Mouse (Mus musculus) heart, postnatal 25 days (tissue): ENCODE data around the gene Klrb1b. TPM values are rescaled to one million over a fixed set of nuclear protein-coding genes. Genes with fewer than 3 reads are reported as not detected.
"Not testable (repeated sequence)": the region's sequence is repeated elsewhere in the genome, so short reads cannot be mapped to it uniquely, and the experiment has no call there.

Experiments
- DNase-seq: peaks from one replicate; pipeline ENCODE4 v3.0.0; 2022; ENCODE audit warnings: low spot score
- intact Hi-C: fragments of 180-260 bp; cut with DNase I; formaldehyde crosslinking; loops from one replicate; pipeline ENCODE4 v1.15.1; 2025
- total RNA-seq, 2 experiments: library from RNA; stranded (reverse); gene quantifications; 2 replicates each; pipeline ENCODE4 v1.2.3; 2021

Klrb1b gene
- total RNA-seq, 2 experiments from 2014 or later = 0.10 TPM; not detected in 1

- DNase-seq = no peak
- intact Hi-C loops = no loop called here
Measured at GRCm38 (mm10) chr6:128842356-128842944, 16.3 kb upstream of the Klrb1b start.

- intact Hi-C loops = loop anchor here (2.0 kb wide), 1 partner anchor 103 kb away; no protein-coding TSS in a partner anchor
- no peak for DNase-seq
Measured at GRCm38 (mm10) chr6:128841327-128842089, 15.4 kb upstream of the Klrb1b start.

GRCm38 (mm10) chr6:128840669-128841068 lies 14.5 kb upstream of the Klrb1b start:
- DNase-seq = not testable (repeated sequence)
- intact Hi-C loops = loop anchor here (2.0 kb wide), 1 partner anchor 104 kb away; no protein-coding TSS in a partner anchor

GRCm38 (mm10) chr6:128839921-128840320 lies 13.8 kb upstream of the Klrb1b start:
- DNase-seq = no peak
- intact Hi-C loops = loop anchor here (2.0 kb wide), 2 partner anchors 75 to 105 kb away; no protein-coding TSS in a partner anchor

GRCm38 (mm10) chr6:128839266-128839771 lies 13.2 kb upstream of the Klrb1b start:
- DNase-seq = peak; percentile 77
- intact Hi-C loops = loop anchor here (2.0 kb wide), 1 partner anchor 75 kb away; no protein-coding TSS in a partner anchor

- intact Hi-C loops = loop anchor here (2.0 kb wide), 1 partner anchor 74 kb away; no protein-coding TSS in a partner anchor
- DNase-seq = peak; percentile 80
Measured at GRCm38 (mm10) chr6:128838342-128839265, 12.5 kb upstream of the Klrb1b start.

GRCm38 (mm10) chr6:128837454-128838341 lies 11.6 kb upstream of the Klrb1b start:
- DNase-seq = no peak
- intact Hi-C loops = loop anchor here (1.0 to 2.0 kb wide), 2 partner anchors 34 to 73 kb away; no protein-coding TSS in a partner anchor

GRCm38 (mm10) chr6:128836955-128837334 lies 10.8 kb upstream of the Klrb1b start:
- intact Hi-C loops = loop anchor here (1.0 kb wide), 1 partner anchor 34 kb away; no protein-coding TSS in a partner anchor

GRCm38 (mm10) chr6:128836191-128836954 lies 10.2 kb upstream of the Klrb1b start:
- DNase-seq = no peak
- intact Hi-C loops = no loop called here

More at GRCm38 (mm10) chr6:128836955-128837334, 10.8 kb upstream of the Klrb1b start:
- DNase-seq = no peak

GRCm38 (mm10) chr6:128835571-128835970 lies 9.4 kb upstream of the Klrb1b start:
- no peak for DNase-seq

GRCm38 (mm10) chr6:128833046-128833445 lies 6.9 kb upstream of the Klrb1b start:
- intact Hi-C loops = no loop called here

More at GRCm38 (mm10) chr6:128835571-128835970, 9.4 kb upstream of the Klrb1b start:
- intact Hi-C loops = no loop called here

GRCm38 (mm10) chr6:128829837-128830236 lies 3.7 kb upstream of the Klrb1b start:
- intact Hi-C loops = no loop called here
- no peak for DNase-seq

More at GRCm38 (mm10) chr6:128833046-128833445, 6.9 kb upstream of the Klrb1b start:
- no peak for DNase-seq

GRCm38 (mm10) chr6:128826781-128827180 lies 650 bp upstream of the Klrb1b start:
- intact Hi-C loops = no loop called here

GRCm38 (mm10) chr6:128818083-128818802 lies 7.9 kb downstream of the Klrb1b start:
- DNase-seq = no peak
- intact Hi-C loops = no loop called here

More at GRCm38 (mm10) chr6:128826781-128827180, 650 bp upstream of the Klrb1b start:
- DNase-seq = no peak

GRCm38 (mm10) chr6:128808532-128808931 lies 17.6 kb downstream of the Klrb1b start:
- intact Hi-C loops = no loop called here

GRCm38 (mm10) chr6:128807021-128807420 lies 19.1 kb downstream of the Klrb1b start:
- no peak for DNase-seq
- intact Hi-C loops = no loop called here

More at GRCm38 (mm10) chr6:128808532-128808931, 17.6 kb downstream of the Klrb1b start:
- DNase-seq = no peak
